Mouse (Mus musculus) layer of hippocampus, postnatal 25 days (tissue): ENCODE measurements around the gene Erich6b. TPM values are rescaled to one million over a fixed set of nuclear protein-coding genes. Genes with fewer than 3 reads are reported as not detected.

Experiments
- DNase-seq, 2 experiments: peaks; one replicate each; pipeline ENCODE4 v3.0.0; 2022; ENCODE audit warnings: mixed read lengths in 2 of 2, low spot score in 1 of 2; ENCODE audit errors: extremely low spot score in 1 of 2
- total RNA-seq, 2 experiments: library from RNA; stranded (reverse); gene quantifications; 2 replicates each; pipeline ENCODE4 v1.2.3; 2021

Gene Erich6b
- total RNA-seq, 2 experiments from 2014 or later = not detected

- DNase-seq = no peak
Observed at GRCm38 (mm10) chr14:75697928-75698327, 55.9 kb downstream of the Erich6b start.

GRCm38 (mm10) chr14:75706647-75707046 is 64.6 kb downstream of the Erich6b start:
- DNase-seq = no peak

GRCm38 (mm10) chr14:75707771-75708170 is 65.7 kb downstream of the Erich6b start:
- DNase-seq = no peak

DNA sequence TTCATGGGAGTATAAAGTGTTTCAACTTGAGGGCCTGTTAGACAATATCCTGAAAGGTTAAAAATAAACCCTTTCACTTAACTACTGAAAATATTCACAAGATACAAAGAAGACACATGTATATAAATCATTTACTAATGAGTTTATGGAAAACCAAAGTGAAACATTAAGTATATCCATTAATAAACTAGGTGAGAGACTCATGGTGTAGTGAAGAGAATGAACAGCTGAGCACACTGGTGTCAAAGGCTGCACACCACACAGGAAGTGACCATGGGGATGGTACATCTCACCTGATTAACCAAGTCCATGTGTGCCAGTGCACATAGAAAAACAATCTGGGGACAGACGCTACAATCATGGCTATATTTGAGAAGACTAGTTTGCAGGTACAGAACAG is 66.9 kb downstream of the Erich6b start:
- no peak for DNase-seq

DNA sequence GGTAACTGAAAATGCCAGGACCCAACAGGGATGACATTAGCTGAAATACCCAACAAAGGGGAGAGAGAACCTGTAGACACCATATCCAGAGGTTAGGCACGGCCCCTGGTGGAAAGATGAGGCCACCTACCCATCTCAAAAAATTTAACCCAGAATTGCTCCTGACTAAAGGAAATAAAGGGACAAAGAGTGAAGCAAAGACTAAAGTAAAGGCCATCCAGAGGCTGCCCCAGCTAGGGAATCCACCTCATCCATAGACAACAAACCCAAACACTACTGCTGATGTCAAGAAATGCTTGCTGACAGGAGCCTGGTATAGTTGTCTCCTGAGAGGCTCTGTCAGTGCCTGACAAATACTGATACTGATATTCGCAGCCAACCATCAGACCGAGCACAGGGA is 69.7 kb downstream of the Erich6b start:
- DNase-seq = no peak

DNA sequence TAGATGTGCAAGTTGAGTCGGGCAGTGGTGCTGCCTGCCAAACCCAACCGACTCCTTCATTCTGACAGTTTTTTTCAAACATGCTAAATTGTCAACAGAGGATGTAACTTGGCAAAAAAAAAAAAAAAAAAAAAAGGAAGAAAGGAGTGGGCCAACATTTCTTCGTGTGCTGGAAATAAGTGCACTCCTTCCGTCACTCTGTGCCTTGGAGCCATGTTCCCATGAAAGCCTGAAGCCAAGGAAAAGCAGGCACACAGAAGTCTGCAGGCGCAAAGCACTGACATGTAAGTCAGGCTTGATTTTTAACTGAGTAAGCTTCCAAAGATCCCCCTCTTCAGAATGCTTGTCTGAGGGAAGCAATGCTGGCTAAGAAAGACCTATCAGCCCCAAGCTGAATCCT is 70.6 kb downstream of the Erich6b start:
- DNase-seq = no peak

- DNase-seq = no peak
Observed at GRCm38 (mm10) chr14:75713661-75714060, 71.6 kb downstream of the Erich6b start.

GRCm38 (mm10) chr14:75716410-75716809 is 74.4 kb downstream of the Erich6b start:
- no peak for DNase-seq

Other genes with a start within 250 kb of the Erich6b start
- 10 to 100 TPM in 1 of 2 experiments, 1 to 10 TPM in 1; 7.4 to 10.3 TPM for gene Siah3, start 186.3 kb upstream of the Erich6b start, total RNA-seq
- not detected for gene Spert, start 49.1 kb upstream of the Erich6b start, total RNA-seq
- 10 to 100 TPM; 22.5 to 25.5 TPM for gene Cog3, start 112.3 kb downstream of the Erich6b start, total RNA-seq
- gene Slc25a30, start 144.8 kb downstream of the Erich6b start, total RNA-seq = 10 to 100 TPM; 10.9 to 14.7 TPM
- 1,000 to 10,000 TPM in 1 of 2 experiments, 100 to 1,000 TPM in 1; 935 to 1,046 TPM for gene Tpt1, start 202.8 kb downstream of the Erich6b start, total RNA-seq